Mouse (Mus musculus): Measurements from ENCODE around the gene Loxl3. TPM values are rescaled to one million over a fixed set of nuclear protein-coding genes. Genes with fewer than 3 reads are reported as not detected.
A peak's percentile ranks its signal among the peaks of the same experiment; 100 is the strongest.

Loxl3 gene
- polyA plus RNA-seq, 1 experiment from 2014 or later, result 14.2 TPM

DNA sequence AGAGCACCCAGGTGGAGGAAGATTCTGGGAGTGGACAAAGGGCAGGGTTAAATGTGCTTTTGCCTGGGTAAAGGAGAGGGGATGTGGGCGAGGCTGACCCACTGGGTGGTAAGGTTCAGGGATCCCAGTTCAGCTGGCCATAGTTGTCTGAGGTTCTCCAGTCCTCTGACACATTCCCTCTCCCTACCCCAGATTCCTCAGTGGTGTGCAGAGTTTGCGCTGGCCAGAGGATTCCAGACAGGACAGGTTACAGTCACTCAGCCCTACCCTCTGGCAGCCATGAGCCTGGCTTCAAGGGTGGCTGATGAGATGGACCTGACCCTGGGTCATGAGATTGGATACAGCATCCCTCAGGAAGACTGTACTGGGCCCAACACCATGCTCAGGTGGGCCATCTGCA lies 24.8 kb downstream of the Loxl3 start:
- Histone ChIP-seq H3K4me1 (replicated peaks) (peaks cover 14% of the 10 kb centered on the region), H3K4me2 (replicated peaks) (peak overlapping the region; percentile 50), H3K9ac (peak overlapping the region; percentile 23; the same call in 1 of the 2 replicates), H3K36me3 (peaks cover 9% of the 10 kb centered on the region; the same call in 1 of the 2 replicates), H3K27me3 (replicated peaks) (peaks cover 22% of the 10 kb centered on the region), H3K27ac (peak overlapping the region; percentile 72), H3K9me3 (no peaks in the 10 kb centered on the region), H3K4me3 (replicated peaks) (peak overlapping the region; percentile 31)
- no peak for ATAC-seq
- 84% methylated on average over 2 of the region's 2 CpGs for WGBS

DNA sequence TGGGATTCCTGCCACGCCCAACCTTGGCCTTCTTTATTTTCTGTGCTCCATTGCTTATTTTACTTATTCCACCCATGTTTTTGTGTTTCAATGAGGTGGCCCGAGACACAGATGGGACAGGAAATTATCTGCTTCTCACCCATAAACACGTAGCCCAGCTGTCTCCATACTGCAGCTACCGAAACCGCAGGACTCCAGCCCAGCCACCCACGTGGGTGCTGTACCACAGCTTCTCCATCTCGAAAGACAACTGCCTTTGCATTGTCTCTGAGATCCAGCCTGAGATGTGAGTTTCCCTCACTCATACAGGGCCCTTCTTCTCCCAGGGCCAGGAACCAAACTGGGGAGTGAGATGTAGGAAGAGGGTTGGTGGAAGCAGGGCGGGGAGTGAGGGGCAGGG lies 32.0 kb downstream of the Loxl3 start:
- Histone ChIP-seq H3K4me3 (replicated peaks) (no peak overlapping the region), H3K4me2 (replicated peaks) (no peak overlapping the region), H3K36me3 (no peaks in the 10 kb centered on the region), H3K9me3 (no peaks in the 10 kb centered on the region), H3K27me3 (replicated peaks) (peaks cover 93% of the 10 kb centered on the region), H3K9ac (no peak overlapping the region), H3K27ac (no peak overlapping the region), H3K4me1 (replicated peaks) (peaks cover 26% of the 10 kb centered on the region)
- no peak for ATAC-seq
- WGBS, result 40% methylated on average over 8 of the region's 8 CpGs

DNA sequence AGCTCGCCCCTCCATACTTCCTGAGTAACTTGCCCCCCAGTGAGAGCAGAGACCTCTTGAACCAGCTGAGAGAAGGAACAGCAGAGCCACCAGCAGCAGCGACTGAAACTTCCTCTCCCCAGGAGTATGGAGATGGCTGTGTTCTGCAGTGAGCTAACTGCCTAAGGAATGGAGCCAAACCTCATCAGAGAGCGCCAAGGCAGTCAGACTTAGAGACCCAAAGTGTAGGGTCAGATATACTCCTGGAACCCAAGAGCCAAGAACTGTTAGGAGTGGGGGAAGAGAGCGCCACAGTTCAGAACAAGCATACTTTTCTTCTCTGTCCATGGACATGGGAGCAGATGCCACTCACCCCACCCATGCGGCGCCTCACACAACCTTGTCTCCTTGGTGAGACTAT lies 32.5 kb downstream of the Loxl3 start:
- no peak overlapping the region for H3K4me2 ChIP-seq (replicated peaks)
- H3K36me3 ChIP-seq, result no peaks in the 10 kb centered on the region
- 27% methylated on average over 6 of the region's 6 CpGs for WGBS
- no peak overlapping the region for H3K4me3 ChIP-seq (replicated peaks)
- H3K9ac ChIP-seq, result no peak overlapping the region
- H3K9me3 ChIP-seq, result no peaks in the 10 kb centered on the region
- peaks cover 93% of the 10 kb centered on the region for H3K27me3 ChIP-seq (replicated peaks)
- H3K27ac ChIP-seq, result no peak overlapping the region
- ATAC-seq, result no peak
- H3K4me1 ChIP-seq (replicated peaks), result peaks cover 29% of the 10 kb centered on the region

DNA sequence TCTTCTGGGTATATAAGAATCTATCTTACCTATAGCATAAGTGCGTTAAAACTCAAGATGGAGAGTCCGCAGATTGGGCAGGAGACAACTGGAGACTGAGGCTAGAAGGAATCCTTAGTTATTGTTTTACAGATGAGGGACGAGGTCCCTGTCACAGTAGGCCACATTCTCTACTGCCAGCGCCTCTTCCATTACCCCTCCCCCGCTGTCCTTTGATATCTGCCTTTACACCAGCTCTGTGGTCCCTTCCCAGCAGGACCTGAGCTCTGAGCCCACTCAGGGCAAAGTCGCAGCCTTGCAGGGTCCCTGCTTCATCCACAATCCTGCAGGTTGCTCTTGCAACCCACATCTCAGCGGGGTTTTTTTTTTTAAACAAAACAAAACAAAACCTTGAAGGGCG lies 34.2 kb downstream of the Loxl3 start:
- Histone ChIP-seq H3K4me3 (replicated peaks) (peak overlapping the region; percentile 37), H3K4me1 (replicated peaks) (peaks cover 29% of the 10 kb centered on the region), H3K27ac (no peak overlapping the region), H3K9ac (no peak overlapping the region), H3K4me2 (replicated peaks) (peak overlapping the region; percentile 65; the same call in 1 of the 2 replicates), H3K36me3 (no peaks in the 10 kb centered on the region), H3K27me3 (replicated peaks) (peaks cover 94% of the 10 kb centered on the region), H3K9me3 (no peaks in the 10 kb centered on the region)
- no peak for ATAC-seq
- 6% methylated on average over 8 of the region's 8 CpGs for WGBS

DNA sequence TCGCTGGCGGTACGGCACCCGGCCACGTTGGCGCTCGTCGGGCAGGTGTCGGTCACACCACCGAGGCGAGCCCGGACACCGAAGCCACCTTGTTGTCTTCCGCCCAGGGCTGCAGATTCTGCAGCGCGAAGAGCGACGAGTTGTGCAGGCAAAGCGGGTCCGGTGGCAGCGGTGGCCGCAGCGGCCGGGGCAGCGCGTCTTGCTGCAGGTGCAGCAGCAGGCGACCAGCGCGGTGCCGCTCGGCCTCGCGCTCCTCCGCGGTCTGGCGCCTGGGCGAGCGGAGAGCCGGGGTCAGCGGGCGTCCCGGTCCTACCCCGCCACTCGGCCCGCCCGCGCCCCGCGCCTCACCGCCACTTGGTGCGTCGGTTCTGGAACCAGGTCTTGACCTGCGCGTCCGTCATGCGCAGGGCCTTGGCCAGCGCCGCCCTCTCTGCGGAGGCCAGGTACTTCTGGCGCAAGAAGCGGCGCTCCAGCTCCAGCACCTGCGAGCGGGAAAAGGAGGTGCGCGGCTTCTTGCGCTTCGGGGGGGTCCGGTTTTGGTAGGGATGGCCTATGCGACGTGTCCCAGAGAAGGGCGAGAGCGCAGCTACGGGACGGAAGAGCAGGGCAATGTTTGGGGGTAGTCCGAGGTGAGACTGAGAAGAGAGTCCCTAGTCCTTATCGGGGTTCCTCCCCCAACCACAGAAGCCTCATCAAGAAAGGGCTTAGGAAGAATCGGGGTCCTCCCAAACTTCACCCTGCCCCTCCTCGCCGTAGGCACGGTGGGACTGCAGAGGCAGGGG lies 34.9 kb downstream of the Loxl3 start:
- WGBS, result under 1% methylated on average over 81 of the region's 81 CpGs
- ATAC-seq, result no peak
- no peaks in the 10 kb centered on the region for H3K36me3 ChIP-seq
- H3K4me2 ChIP-seq (replicated peaks), result peak overlapping the region; percentile 65
- H3K4me3 ChIP-seq (replicated peaks), result peak overlapping the region; percentile 37
- H3K4me1 ChIP-seq (replicated peaks), result peaks cover 29% of the 10 kb centered on the region
- H3K9ac ChIP-seq, result peak overlapping the region; percentile 13; the same call in 1 of the 2 replicates
- no peak overlapping the region for H3K27ac ChIP-seq
- no peaks in the 10 kb centered on the region for H3K9me3 ChIP-seq
- H3K27me3 ChIP-seq (replicated peaks), result peaks cover 93% of the 10 kb centered on the region

DNA sequence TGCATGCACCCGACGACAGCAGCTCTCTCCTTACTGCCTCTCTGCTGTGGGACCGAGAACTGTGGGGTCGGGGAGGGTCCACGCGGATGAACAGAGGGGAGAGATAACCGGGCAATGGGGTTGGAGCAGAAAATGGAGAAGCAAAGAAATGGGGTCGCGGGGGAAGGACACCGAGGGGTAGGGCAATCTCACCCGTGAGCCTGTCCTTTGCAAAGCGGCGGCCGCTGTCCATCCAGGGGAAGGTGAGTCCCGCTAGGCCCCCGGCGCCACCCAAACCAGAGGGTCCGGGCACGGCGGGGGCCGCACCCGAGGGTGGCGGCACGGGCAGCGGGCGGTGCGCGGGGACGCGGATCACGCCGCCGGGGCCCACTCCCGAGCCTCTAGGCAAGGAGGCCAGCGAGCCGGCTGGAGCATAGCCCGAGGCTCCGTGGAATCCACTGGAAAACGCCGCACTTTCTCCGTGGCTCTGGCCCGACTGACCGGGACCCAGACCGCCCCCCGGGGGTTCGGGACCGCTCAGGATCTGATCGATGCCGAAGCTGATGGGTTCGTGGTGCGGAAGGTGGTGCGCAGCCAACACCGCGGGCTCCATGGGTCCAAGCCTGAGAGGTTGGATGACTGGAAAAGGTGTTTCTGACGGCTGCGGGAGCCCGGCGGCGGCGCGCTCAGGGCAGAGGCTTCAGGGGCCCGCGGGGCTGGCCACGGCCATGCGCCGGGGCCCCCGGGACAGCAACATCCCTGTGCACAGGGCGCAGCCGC lies 35.7 kb downstream of the Loxl3 start:
- Histone ChIP-seq H3K4me2 (replicated peaks) (peak overlapping the region; percentile 65), H3K4me3 (replicated peaks) (peak overlapping the region; percentile 37), H3K36me3 (no peaks in the 10 kb centered on the region), H3K27ac (no peak overlapping the region), H3K9me3 (no peaks in the 10 kb centered on the region), H3K4me1 (replicated peaks) (peaks cover 29% of the 10 kb centered on the region), H3K27me3 (replicated peaks) (peaks cover 93% of the 10 kb centered on the region), H3K9ac (peak overlapping the region; percentile 9)
- no peak for ATAC-seq
- WGBS, result 1% methylated on average over 69 of the region's 69 CpGs

DNA sequence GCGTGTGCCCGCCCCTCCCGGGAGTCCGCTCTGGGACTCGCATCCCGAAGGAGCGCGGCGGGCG lies 36.1 kb downstream of the Loxl3 start, which contains the start of gene Tlx2:
TSS of gene Tlx2 (minus strand) at position 47 of the 64 bp plus-strand sequence.
- Histone ChIP-seq H3K9ac (peak within 1 kb of the TSS; percentile 9), H3K4me2 (replicated peaks) (peak within 1 kb of the TSS; percentile 65), H3K27me3 (replicated peaks) (peaks cover 91% of the 10 kb centered on the region), H3K4me1 (replicated peaks) (peaks cover 29% of the 10 kb centered on the region), H3K4me3 (replicated peaks) (peak within 1 kb of the TSS; percentile 37), H3K9me3 (no peaks in the 10 kb centered on the region), H3K27ac (peak within 1 kb of the TSS; percentile 44), H3K36me3 (no peaks in the 10 kb centered on the region)
- WGBS, result 0% methylated on average over 10 of the region's 10 CpGs
- no peak for ATAC-seq

DNA sequence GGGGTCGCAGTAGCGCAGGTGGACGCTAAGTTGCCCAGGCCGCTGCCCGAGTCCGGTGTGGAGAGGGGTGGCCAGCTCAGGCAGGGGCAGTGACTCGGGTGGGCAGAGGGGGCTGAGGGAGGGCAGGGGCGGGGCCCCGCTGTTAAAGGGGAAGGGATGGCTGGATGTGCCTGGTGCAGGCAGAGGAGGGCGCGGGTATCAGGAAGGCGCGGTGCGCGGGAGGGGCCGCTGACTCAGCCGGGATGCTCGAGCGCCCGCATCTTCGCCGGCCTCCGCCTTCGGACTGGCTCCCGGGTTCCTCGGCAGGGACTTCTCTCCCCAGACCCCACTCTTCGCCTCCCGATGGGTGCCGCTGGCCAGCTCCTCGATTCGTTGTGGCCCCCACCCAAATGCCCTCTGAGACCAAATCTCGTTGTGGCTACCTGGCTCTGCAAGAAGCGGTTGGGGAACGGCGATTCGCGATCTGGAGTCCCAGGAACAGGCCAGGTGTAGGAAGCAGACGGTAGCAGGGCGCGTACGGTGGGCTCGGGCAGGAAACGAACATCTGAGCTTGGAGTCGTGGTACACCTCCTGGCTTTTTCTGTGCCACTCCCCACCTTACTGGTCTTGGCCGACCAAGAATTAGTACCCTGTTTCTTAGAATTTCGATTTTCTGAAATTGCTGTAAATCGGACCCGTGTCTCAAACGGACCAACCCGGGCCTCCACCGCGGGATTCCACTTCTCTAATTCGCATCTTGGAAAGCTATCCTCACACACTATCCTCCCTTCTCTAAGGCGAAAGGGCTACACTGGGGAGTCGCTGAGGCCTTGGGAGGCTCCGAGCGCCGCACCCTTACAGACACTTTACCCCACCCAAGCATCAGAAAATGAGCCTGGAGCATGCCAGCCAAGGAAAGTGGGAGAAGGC lies 36.6 kb downstream of the Loxl3 start:
- Histone ChIP-seq H3K9me3 (no peaks in the 10 kb centered on the region), H3K9ac (0 out of 2 replicates have a peak overlapping the region, but pooled peaks have one; percentile 9), H3K27ac (peak overlapping the region; percentile 44), H3K4me1 (replicated peaks) (peaks cover 29% of the 10 kb centered on the region), H3K4me3 (replicated peaks) (peak overlapping the region; percentile 37), H3K4me2 (replicated peaks) (peak overlapping the region; percentile 65), H3K27me3 (replicated peaks) (peaks cover 91% of the 10 kb centered on the region), H3K36me3 (no peaks in the 10 kb centered on the region)
- WGBS, result 1% methylated on average over 58 of the region's 58 CpGs
- peak; percentile 39 for ATAC-seq

DNA sequence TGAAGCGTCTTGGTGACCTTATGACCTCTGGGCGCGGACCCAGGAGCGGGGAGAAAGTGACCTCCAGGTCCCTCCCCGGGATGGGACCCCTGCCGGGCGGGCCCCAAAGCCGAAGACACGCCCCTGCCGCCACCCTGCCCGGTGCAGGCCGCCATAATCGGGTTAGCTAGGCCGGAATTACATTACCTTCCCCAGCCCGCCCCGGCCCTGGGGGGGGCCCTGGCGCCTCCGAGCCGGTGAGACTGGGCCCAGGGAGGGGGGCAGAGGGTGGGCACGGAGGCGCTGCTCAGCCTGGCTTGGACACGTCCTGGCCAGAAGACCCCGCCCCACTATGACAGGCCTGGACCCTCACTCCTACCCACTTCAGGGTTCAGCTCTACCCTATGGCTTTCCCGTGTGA lies 37.2 kb downstream of the Loxl3 start:
- H3K4me1 ChIP-seq (replicated peaks), result peaks cover 29% of the 10 kb centered on the region
- H3K27me3 ChIP-seq (replicated peaks), result peaks cover 92% of the 10 kb centered on the region
- H3K9me3 ChIP-seq, result no peaks in the 10 kb centered on the region
- H3K4me3 ChIP-seq (replicated peaks), result peak overlapping the region; percentile 37; the same call in 1 of the 2 replicates
- no peak overlapping the region for H3K9ac ChIP-seq
- peak; percentile 64 for ATAC-seq
- 2% methylated on average over 24 of the region's 24 CpGs for WGBS
- H3K36me3 ChIP-seq, result no peaks in the 10 kb centered on the region
- H3K4me2 ChIP-seq (replicated peaks), result peak overlapping the region; percentile 40
- peak overlapping the region; percentile 44 for H3K27ac ChIP-seq

DNA sequence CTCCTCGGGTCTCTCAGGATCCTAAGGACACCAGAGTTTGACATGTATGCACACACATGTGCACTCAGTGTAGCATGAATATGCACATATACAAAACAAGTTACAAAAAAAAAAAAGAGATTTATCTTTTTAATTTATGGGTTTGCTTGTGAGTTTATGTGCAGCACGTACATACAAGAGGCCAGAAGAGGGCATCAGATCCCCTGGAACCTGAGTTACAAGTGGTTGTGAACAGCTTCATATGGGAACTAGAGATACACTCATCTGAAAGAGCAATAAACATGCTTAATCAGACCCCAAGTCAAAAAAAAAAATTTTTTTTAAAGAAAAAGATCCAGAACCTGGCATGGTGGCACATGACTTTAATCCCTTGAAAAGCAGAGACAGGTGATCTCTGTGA lies 41.0 kb downstream of the Loxl3 start:
- Histone ChIP-seq H3K9ac (no peak overlapping the region), H3K4me3 (replicated peaks) (no peak overlapping the region), H3K4me1 (replicated peaks) (peaks cover 16% of the 10 kb centered on the region), H3K27me3 (replicated peaks) (peaks cover 65% of the 10 kb centered on the region), H3K36me3 (no peaks in the 10 kb centered on the region), H3K27ac (no peak overlapping the region), H3K4me2 (replicated peaks) (no peak overlapping the region), H3K9me3 (no peaks in the 10 kb centered on the region)
- no peak for ATAC-seq
- WGBS, result 24% methylated on average over 2 of the region's 2 CpGs

DNA sequence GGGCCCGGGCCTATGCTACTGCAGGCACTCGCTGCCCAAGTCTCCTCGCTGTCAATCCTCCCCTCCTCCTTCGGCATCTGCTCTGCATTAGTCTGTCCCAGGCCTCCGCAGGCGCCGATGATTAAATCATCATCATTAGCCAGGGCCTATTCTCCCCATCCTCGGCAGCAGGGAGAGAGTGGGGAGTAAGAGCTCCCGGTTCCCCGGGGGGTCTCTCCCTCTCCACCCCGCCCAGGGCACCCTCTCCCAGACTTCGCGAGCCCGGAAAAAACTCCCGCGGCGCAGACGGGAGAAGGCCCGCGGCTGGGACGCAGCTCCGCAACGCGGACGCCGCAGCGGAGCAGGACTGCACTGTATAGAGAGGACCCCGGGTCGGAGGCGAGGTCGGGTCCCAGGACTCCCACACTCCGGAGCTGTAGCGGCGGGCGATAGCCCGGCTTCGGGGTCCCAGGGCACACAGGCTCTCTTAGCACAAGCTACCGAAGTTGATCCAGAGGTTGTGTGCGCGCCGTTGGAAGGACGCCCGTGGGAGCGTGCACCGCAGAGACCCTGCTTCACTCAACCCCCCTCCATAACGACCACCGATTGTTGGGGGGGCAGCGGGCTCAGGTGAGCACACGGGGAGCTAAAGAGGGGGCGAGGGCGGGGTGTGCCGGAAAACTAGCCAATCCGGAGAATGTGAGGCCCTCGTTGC lies 43.8 kb downstream of the Loxl3 start, which contains the start of gene Pcgf1:
TSS of gene Pcgf1 (plus strand) at position 240 of the 694 bp plus-strand sequence.
- Histone ChIP-seq H3K27ac (peak within 1 kb of the TSS; percentile 77), H3K36me3 (peaks cover 6% of the 10 kb centered on the region; the same call in 1 of the 2 replicates), H3K9me3 (no peaks in the 10 kb centered on the region), H3K4me2 (replicated peaks) (peak within 1 kb of the TSS; percentile 89), H3K27me3 (replicated peaks) (peaks cover 39% of the 10 kb centered on the region), H3K9ac (peak within 1 kb of the TSS; percentile 62), H3K4me3 (replicated peaks) (peak within 1 kb of the TSS; percentile 78), H3K4me1 (replicated peaks) (peaks cover 3% of the 10 kb centered on the region; the same call in 1 of the 2 replicates)
- WGBS, result under 1% methylated on average over 54 of the region's 54 CpGs
- ATAC-seq, result peak; percentile 62

All from intestine, embryonic 15.5 days (tissue).